Mouse (Mus musculus) heart, embryonic 13.5 days (tissue): Measurements from ENCODE around the gene P3h2. TPM values are rescaled to one million over a fixed set of nuclear protein-coding genes. Genes with fewer than 3 reads are reported as not detected.

Experiments
- ATAC-seq: fragments of 200-750 bp; cut with Nextera tagmentation; 2 replicates; pipeline ENCODE4 v1.8.0; 2017; ENCODE audit warnings: moderate TSS enrichment; ENCODE audit not compliant: insufficient number of reproducible peaks, low FRiP score, low TSS enrichment; ENCODE audit errors: extremely low read depth
- H3K27ac ChIP-seq: fragments of 300-500 bp; sonication (generic); replicated peaks from 2 replicates; pipeline ENCODE4 v1.5.1; 2015; ENCODE audit warnings: moderate library complexity, mild to moderate bottlenecking, inconsistent platforms
- H3K27me3 ChIP-seq: fragments of 300-500 bp; sonication (generic); replicated peaks from 2 replicates; pipeline ENCODE4 v1.6.1; 2015; ENCODE audit warnings: mild to moderate bottlenecking, inconsistent platforms
- H3K36me3 ChIP-seq: fragments of 300-500 bp; sonication (generic); 2 replicates; pipeline ENCODE4 v1.6.1; 2015; ENCODE audit warnings: mild to moderate bottlenecking, inconsistent platforms
- H3K4me1 ChIP-seq: fragments of 300-500 bp; sonication (generic); 2 replicates; pipeline ENCODE4 v1.6.1; 2015; ENCODE audit warnings: inconsistent platforms
- H3K4me2 ChIP-seq: fragments of 300-500 bp; sonication (generic); 2 replicates; pipeline ENCODE4 v1.6.1; 2015; ENCODE audit warnings: inconsistent platforms, mild to moderate bottlenecking, moderate library complexity
- H3K4me3 ChIP-seq: fragments of 300-500 bp; sonication (generic); 2 replicates; pipeline ENCODE4 v1.5.1; 2015; ENCODE audit warnings: moderate library complexity, mild to moderate bottlenecking, inconsistent platforms
- H3K9ac ChIP-seq: fragments of 300-500 bp; sonication (generic); 2 replicates; pipeline ENCODE4 v1.6.1; 2015; ENCODE audit warnings: inconsistent platforms, mild to moderate bottlenecking, moderate library complexity
- H3K9me3 ChIP-seq: fragments of 300-500 bp; sonication (generic); 2 replicates; pipeline ENCODE4 v1.6.1; 2016; ENCODE audit warnings: inconsistent platforms
- WGBS: fragments of 180-500 bp; shearing (Covaris S2); methylation state at CpG from one replicate; pipeline ENCODE4 v1.1.7; 2015; ENCODE audit warnings: mixed read lengths; 5-methylcytosine and 5-hydroxymethylcytosine counted together
- polyA plus RNA-seq: library from polyadenylated mRNA; unstranded; fragments of >200 nt; fragmentation: Nextera tagmentation; extraction: Ambion mirVana; gene quantifications from 2 replicates; pipeline ENCODE4 v1.2.1, GENCODE M21; 2015

P3h2 gene
- polyA plus RNA-seq, 1 experiment from 2014 or later, result 7.0 TPM

DNA sequence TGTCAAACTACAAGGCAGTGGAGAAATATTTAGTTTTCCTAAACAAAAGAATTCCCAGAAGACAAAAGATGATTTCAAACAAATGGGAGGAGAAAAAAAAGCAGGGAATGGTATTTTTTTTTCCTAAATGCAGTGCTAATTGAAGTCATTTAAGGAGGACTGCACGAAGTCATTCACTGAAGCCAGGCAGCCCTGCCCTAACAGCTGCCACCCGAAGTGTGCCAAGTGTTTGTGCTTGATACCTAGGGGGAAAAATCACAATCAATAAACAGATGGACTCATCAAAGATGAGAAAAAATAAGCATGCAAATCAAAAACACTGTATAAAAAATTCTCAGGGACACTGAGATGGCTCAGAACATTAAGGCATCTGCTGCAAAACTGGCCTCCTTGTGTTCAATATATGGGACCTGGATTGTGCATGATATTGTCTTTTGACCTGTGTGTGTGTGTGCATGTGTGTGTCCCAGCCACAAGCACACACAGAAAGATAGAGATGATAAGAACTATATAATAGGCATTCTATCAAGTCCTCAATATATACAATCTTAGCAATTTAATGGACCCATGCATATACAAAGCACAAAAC, 76.1 kb downstream of the P3h2 start:
- ATAC-seq, result no peak
- WGBS, result 68% methylated on average over 2 of the region's 2 CpGs
- Histone ChIP-seq H3K4me2 (no peak overlapping the region), H3K27ac (no peak overlapping the region), H3K4me1 (peaks cover 11% of the 10 kb centered on the region), H3K36me3 (peaks cover 7% of the 10 kb centered on the region), H3K9ac (no peak overlapping the region), H3K4me3 (no peak overlapping the region), H3K9me3 (0 out of 2 replicates have a peak, but pooled peaks cover 6% of the 10 kb centered on the region), H3K27me3 (no peaks in the 10 kb centered on the region)

DNA sequence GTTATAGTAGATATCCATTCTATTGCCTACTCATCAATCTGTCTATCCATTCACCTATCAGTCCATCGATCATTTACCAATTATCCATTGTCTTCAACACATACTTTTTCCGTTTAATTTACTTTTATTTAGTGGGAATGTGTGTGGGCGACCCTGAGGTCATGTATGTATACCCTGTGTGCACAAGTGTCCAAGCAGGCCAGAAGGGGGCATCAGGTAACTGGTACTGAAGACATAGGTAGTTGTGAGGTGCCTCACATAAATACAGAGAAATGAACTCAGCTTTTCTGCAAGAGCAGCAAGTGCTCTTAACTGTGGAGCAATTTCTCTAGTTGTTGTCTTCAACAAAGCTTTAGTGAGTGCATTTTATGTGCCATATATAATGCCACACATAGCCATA, 79.2 kb downstream of the P3h2 start:
- Histone ChIP-seq H3K27ac (no peak overlapping the region), H3K36me3 (no peaks in the 10 kb centered on the region), H3K9me3 (no peaks in the 10 kb centered on the region), H3K9ac (no peak overlapping the region), H3K4me3 (no peak overlapping the region), H3K4me2 (no peak overlapping the region), H3K27me3 (no peaks in the 10 kb centered on the region), H3K4me1 (peaks cover 11% of the 10 kb centered on the region)
- ATAC-seq, result no peak
- WGBS, result 66% methylated on average over 3 of the region's 3 CpGs

DNA sequence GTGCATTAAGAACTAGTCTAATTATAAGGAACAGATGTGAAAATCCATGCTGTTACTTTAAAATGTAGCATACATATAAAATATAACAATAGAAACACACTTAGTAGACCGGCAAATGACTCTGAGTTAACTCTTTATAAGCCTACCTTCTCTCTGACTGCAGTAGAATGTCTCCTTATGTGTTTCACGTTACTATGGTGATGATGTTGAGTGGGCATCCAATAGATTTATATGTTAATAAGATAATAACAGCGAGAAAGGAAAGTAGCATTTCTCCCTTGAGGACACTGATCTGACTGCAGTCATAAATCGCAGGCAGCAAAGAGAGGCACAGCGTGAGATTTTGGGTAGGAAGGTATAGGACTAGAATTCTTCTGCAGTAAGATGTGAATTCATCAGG, 81.0 kb downstream of the P3h2 start:
- WGBS, result 79% methylated on average over 5 of the region's 5 CpGs
- ATAC-seq, result no peak
- H3K36me3 ChIP-seq, result no peaks in the 10 kb centered on the region
- no peaks in the 10 kb centered on the region for H3K9me3 ChIP-seq
- no peak overlapping the region for H3K4me2 ChIP-seq
- H3K9ac ChIP-seq, result no peak overlapping the region
- H3K4me1 ChIP-seq, result peaks cover 11% of the 10 kb centered on the region
- H3K4me3 ChIP-seq, result no peak overlapping the region
- H3K27me3 ChIP-seq, result no peaks in the 10 kb centered on the region
- no peak overlapping the region for H3K27ac ChIP-seq

DNA sequence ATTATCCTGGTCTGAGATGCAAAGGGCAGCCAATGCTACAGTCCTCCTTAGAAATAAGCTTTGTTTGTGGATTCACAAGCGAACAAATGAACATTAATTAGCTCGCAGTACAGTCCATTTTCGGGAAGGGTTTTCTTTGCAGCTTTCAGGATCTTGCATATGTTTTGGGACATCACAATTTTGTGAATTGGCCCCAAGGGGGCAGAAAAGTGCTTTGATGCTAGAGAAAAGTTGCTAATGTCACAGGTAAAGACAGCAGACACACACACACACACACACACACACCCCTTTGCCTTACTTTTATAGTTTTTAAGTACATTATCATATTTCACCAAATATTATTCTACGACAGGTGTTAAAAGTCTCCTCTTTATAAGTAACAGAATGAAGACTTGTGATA, 82.2 kb downstream of the P3h2 start:
- no peak overlapping the region for H3K27ac ChIP-seq
- no peak overlapping the region for H3K4me2 ChIP-seq
- H3K9ac ChIP-seq, result no peak overlapping the region
- H3K27me3 ChIP-seq, result no peaks in the 10 kb centered on the region
- peaks cover 11% of the 10 kb centered on the region for H3K4me1 ChIP-seq
- ATAC-seq, result no peak
- H3K9me3 ChIP-seq, result no peaks in the 10 kb centered on the region
- no peaks in the 10 kb centered on the region for H3K36me3 ChIP-seq
- no peak overlapping the region for H3K4me3 ChIP-seq
- 75% methylated on average over 4 of the region's 4 CpGs for WGBS

DNA sequence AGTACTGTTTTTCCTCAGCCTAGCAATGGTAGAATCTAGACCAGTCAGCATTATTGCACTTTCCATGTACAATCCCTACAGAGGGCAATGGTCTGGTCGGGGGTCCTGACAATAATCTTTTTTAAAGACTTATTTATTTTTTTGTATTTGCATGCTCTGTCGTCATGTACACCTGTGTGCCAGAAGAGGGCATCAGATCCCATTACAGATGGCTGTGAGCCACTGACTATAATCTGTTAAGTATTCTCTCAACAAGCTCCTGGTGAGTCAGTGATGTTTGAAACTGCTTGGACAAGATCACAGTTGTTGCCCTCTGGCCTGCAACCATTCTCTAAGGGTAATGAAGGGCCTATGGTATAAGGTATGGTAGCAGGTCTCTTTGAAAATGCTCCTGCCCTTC, 83.8 kb downstream of the P3h2 start:
- Histone ChIP-seq H3K4me3 (no peak overlapping the region), H3K9me3 (no peaks in the 10 kb centered on the region), H3K27me3 (no peaks in the 10 kb centered on the region), H3K27ac (no peak overlapping the region), H3K4me2 (no peak overlapping the region), H3K9ac (no peak overlapping the region), H3K36me3 (no peaks in the 10 kb centered on the region), H3K4me1 (peaks cover 11% of the 10 kb centered on the region)
- ATAC-seq, result no peak
- 57% methylated on average over 2 of the region's 2 CpGs for WGBS

DNA sequence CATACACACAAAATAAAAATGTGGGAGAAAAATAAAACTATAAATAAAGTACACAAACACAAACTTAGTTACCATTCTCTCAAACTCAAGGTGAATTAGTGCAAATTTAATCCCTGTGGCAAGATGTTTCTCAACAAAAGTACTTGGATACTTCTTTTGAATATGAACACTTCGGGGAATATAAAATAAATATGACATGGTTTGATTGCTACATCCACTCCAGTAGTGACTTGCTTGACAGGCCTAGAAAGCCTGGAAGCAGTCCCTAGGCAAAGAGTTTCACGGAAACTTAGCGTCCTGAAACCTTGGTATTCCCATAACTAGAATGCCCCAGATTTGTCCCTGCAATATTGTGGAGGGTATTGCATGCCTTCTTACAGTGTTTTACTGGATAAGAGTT, 99.8 kb downstream of the P3h2 start:
- H3K4me1 ChIP-seq, result peaks cover 16% of the 10 kb centered on the region
- no peak overlapping the region for H3K4me3 ChIP-seq
- H3K36me3 ChIP-seq, result no peaks in the 10 kb centered on the region
- H3K9ac ChIP-seq, result no peak overlapping the region
- ATAC-seq, result no peak
- no peaks in the 10 kb centered on the region for H3K27me3 ChIP-seq
- 86% methylated on average over 3 of the region's 3 CpGs for WGBS
- H3K4me2 ChIP-seq, result no peak overlapping the region
- H3K9me3 ChIP-seq, result no peaks in the 10 kb centered on the region
- H3K27ac ChIP-seq, result no peak overlapping the region

DNA sequence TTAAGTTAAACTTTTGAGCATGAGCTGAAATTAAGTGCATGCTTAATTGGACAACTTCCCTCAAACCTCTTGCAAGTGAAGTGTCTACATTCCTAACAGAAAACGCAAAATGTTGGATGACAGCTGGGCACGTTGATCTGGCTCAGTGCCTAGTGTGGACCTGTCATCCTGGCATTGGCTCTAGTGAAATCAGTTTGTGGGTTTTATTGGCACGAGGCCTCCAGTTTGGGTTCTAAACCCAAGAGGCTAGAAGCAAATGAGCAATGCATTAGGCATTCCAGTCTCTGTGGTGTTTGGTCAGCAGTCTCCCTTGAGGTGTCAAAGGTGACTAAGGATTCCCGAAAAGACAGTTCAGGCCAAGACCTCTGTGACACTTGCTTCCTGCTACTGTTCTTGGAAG, 102.3 kb downstream of the P3h2 start:
- no peak overlapping the region for H3K4me3 ChIP-seq
- WGBS, result 40% methylated on average over 4 of the region's 4 CpGs
- peaks cover 5% of the 10 kb centered on the region; the same call in 1 of the 2 replicates for H3K9me3 ChIP-seq
- no peak for ATAC-seq
- H3K27me3 ChIP-seq, result no peaks in the 10 kb centered on the region
- H3K9ac ChIP-seq, result no peak overlapping the region
- H3K36me3 ChIP-seq, result peaks cover 8% of the 10 kb centered on the region; the same call in 1 of the 2 replicates
- peak overlapping the region; percentile 25 for H3K4me2 ChIP-seq
- H3K27ac ChIP-seq, result no peak overlapping the region
- H3K4me1 ChIP-seq, result peaks cover 12% of the 10 kb centered on the region

DNA sequence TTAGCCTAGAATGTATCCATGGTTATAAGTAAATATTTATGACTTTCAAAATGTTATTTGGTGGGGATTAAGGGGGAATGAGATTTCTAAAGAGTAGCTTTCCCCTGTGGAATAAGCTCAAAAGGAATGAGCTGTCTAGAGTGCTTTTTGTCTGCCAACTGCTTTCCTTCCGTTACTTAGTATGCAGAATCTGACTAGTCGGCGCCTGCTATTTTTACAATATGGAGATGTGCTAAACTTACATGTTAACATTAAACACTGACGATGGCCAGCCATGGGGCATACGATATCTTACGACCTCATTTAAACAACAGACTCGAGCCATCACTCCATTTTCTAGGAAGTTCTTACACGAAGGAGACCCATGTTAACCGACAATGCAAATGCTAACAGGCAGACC, 102.7 kb downstream of the P3h2 start:
- Histone ChIP-seq H3K27ac (no peak overlapping the region), H3K9me3 (peaks cover 5% of the 10 kb centered on the region; the same call in 1 of the 2 replicates), H3K4me3 (no peak overlapping the region), H3K27me3 (no peaks in the 10 kb centered on the region), H3K9ac (no peak overlapping the region), H3K36me3 (peaks cover 8% of the 10 kb centered on the region; the same call in 1 of the 2 replicates), H3K4me1 (peaks cover 12% of the 10 kb centered on the region), H3K4me2 (peak overlapping the region; percentile 25)
- WGBS, result 57% methylated on average over 9 of the region's 9 CpGs
- ATAC-seq, result no peak

DNA sequence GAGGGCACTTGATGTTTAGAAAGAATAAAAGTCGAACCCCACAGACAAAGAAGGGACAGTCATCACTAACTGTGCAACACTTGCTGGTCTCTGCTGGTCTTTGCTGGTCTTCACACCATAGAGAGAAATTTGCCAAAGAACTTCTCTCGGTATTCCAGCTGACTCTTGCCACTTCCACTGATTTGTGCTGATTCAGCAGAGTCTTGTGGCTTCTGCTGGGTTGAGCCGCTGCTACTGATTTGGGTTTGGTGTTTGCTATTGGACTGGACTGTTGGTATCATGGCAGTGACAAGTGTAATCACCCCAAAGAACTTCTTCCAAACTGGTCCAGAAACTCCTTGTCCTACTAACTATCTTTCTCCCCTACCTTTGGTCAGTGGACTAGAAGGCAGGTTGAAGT, 111.0 kb downstream of the P3h2 start:
- Histone ChIP-seq H3K27ac (no peak overlapping the region), H3K4me3 (no peak overlapping the region), H3K36me3 (peaks cover 44% of the 10 kb centered on the region), H3K27me3 (no peaks in the 10 kb centered on the region), H3K9me3 (peaks cover 5% of the 10 kb centered on the region; the same call in 1 of the 2 replicates), H3K4me1 (no peaks in the 10 kb centered on the region; the same call in 1 of the 2 replicates), H3K9ac (no peak overlapping the region), H3K4me2 (no peak overlapping the region)
- 79% methylated on average over 3 of the region's 3 CpGs for WGBS
- no peak for ATAC-seq

DNA sequence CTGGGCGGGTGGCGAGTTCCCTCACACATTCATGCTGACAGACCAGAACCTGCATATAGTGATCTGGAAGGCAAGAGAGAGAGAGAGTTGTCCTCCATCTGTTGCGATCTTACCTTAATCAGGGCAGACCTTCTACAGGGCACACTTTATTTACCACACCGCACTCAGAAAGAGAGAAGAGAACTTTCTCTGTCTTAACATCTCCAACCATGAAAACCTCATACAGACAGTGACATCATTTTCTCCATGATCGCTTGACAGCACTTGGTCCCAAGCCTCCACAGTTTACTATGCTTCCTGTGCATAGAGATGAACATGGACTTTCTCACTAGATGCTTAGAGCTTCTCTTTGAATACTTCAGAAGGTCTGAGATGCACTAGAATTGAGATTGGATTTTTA, 118.4 kb downstream of the P3h2 start:
- H3K4me3 ChIP-seq, result no peak overlapping the region
- no peak overlapping the region for H3K27ac ChIP-seq
- no peak overlapping the region for H3K9ac ChIP-seq
- no peak overlapping the region for H3K4me2 ChIP-seq
- H3K36me3 ChIP-seq, result peaks cover 37% of the 10 kb centered on the region
- no peaks in the 10 kb centered on the region for H3K9me3 ChIP-seq
- no peak for ATAC-seq
- no peaks in the 10 kb centered on the region for H3K27me3 ChIP-seq
- WGBS, result 85% methylated on average over 5 of the region's 5 CpGs
- no peaks in the 10 kb centered on the region for H3K4me1 ChIP-seq

DNA sequence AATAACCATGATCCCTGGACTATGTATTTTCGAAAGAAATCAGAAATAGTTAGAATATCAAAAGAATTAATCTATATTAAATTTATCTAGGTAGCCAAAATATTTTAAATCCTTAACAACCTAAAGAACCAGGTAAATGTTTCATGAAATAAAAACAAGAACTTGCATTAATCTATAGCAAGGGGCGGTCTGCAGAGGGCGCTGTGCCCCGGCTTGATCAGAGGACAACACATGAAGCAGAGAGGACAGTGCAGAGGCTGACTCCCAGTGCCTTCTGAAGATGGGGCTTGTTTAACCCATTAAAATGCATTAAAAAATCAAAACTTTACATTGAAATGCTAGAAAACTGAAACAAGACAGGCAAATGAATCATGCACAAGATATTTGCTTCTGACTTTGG, 121.9 kb downstream of the P3h2 start:
- H3K27me3 ChIP-seq, result no peaks in the 10 kb centered on the region
- no peak overlapping the region for H3K4me2 ChIP-seq
- no peak overlapping the region for H3K4me3 ChIP-seq
- ATAC-seq, result no peak
- H3K36me3 ChIP-seq, result peaks cover 35% of the 10 kb centered on the region
- no peak overlapping the region for H3K27ac ChIP-seq
- no peak overlapping the region for H3K9ac ChIP-seq
- 35% methylated on average over 4 of the region's 4 CpGs for WGBS
- peaks cover 3% of the 10 kb centered on the region; the same call in 1 of the 2 replicates for H3K4me1 ChIP-seq
- no peaks in the 10 kb centered on the region for H3K9me3 ChIP-seq

DNA sequence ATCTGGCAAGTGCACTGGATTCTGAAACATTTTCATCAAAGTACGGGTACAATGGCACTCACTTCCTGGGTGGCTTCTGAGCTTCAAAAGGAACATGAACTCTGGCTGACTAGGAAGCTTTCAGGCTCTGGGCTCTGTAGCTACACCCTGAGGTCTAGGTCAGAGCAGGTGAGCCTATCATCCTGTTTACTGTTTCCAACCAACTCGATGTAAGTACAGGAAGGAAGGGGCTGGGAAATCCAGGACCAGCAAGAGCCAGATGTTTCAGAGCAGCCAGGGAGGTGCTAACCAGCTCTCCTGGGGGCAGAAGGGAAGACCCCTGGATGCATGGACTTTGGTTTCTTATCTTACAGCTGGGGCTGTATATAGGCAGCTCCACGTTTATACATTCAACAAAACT, 126.5 kb downstream of the P3h2 start:
- H3K36me3 ChIP-seq, result peaks cover 25% of the 10 kb centered on the region
- H3K27me3 ChIP-seq, result no peaks in the 10 kb centered on the region
- H3K4me3 ChIP-seq, result no peak overlapping the region
- WGBS, result 55% methylated on average over 3 of the region's 3 CpGs
- peaks cover 3% of the 10 kb centered on the region; the same call in 1 of the 2 replicates for H3K4me1 ChIP-seq
- no peaks in the 10 kb centered on the region for H3K9me3 ChIP-seq
- no peak overlapping the region for H3K9ac ChIP-seq
- no peak for ATAC-seq
- no peak overlapping the region for H3K27ac ChIP-seq
- no peak overlapping the region for H3K4me2 ChIP-seq
